Mouse (Mus musculus) heart, embryonic 12.5 days (tissue): ENCODE measurements around the gene Faim2. TPM values are rescaled to one million over a fixed set of nuclear protein-coding genes. Genes with fewer than 3 reads are reported as not detected.

Experiments used
- ATAC-seq: fragments of 200-750 bp; cut with Nextera tagmentation; 2 replicates; pipeline ENCODE4 v1.8.0; 2017; ENCODE audit warnings: moderate TSS enrichment, moderate library complexity; ENCODE audit not compliant: insufficient number of reproducible peaks, low FRiP score
- H3K27ac ChIP-seq: fragments of 300-500 bp; sonication (generic); 2 replicates; pipeline ENCODE4 v1.5.1; 2016; ENCODE audit warnings: mild to moderate bottlenecking, moderate library complexity; ENCODE audit not compliant: poor library complexity, severe bottlenecking
- H3K27me3 ChIP-seq: fragments of 300-500 bp; sonication (generic); replicated peaks from 2 replicates; pipeline ENCODE4 v1.6.1; 2016; ENCODE audit warnings: mild to moderate bottlenecking, moderate library complexity
- H3K36me3 ChIP-seq: fragments of 300-500 bp; sonication (generic); 2 replicates; pipeline ENCODE4 v1.6.1; 2016; ENCODE audit warnings: mild to moderate bottlenecking, moderate library complexity
- H3K4me1 ChIP-seq: fragments of 300-500 bp; sonication (generic); replicated peaks from 2 replicates; pipeline ENCODE4 v1.6.1; 2016; ENCODE audit warnings: mild to moderate bottlenecking
- H3K4me2 ChIP-seq: fragments of 300-500 bp; sonication (generic); 2 replicates; pipeline ENCODE4 v1.6.1; 2016; ENCODE audit warnings: mild to moderate bottlenecking, moderate library complexity
- H3K4me3 ChIP-seq: fragments of 300-500 bp; sonication (generic); 2 replicates; pipeline ENCODE4 v1.5.1; 2016; ENCODE audit warnings: mild to moderate bottlenecking
- H3K9ac ChIP-seq: fragments of 300-500 bp; sonication (generic); 2 replicates; pipeline ENCODE4 v1.6.1; 2016; ENCODE audit warnings: mild to moderate bottlenecking, moderate library complexity
- H3K9me3 ChIP-seq: fragments of 300-500 bp; sonication (generic); replicated peaks from 2 replicates; pipeline ENCODE4 v1.6.1; 2016; ENCODE audit warnings: mild to moderate bottlenecking, moderate library complexity
- WGBS: fragments of 180-500 bp; shearing (Covaris S2); methylation state at CpG from one replicate; pipeline ENCODE4 v1.1.7; 2016; 5-methylcytosine and 5-hydroxymethylcytosine counted together
- polyA plus RNA-seq: library from polyadenylated mRNA; unstranded; fragments of >200 nt; fragmentation: Nextera tagmentation; extraction: Ambion mirVana; gene quantifications from 2 replicates; pipeline ENCODE4 v1.2.1, GENCODE M21; 2016

Faim2 gene
- polyA plus RNA-seq, 1 experiment from 2014 or later, result 0.09 TPM

GRCm38 (mm10) chr15:99536889-99537862 is 9.2 kb upstream of the Faim2 start:
- Histone ChIP-seq H3K9ac (no peak overlapping the region), H3K9me3 (no peaks in the 10 kb centered on the region), H3K4me1 (0 out of 2 replicates have a peak, but pooled peaks cover 5% of the 10 kb centered on the region), H3K36me3 (no peaks in the 10 kb centered on the region), H3K27me3 (peaks cover 93% of the 10 kb centered on the region), H3K4me3 (no peak overlapping the region), H3K4me2 (no peak overlapping the region), H3K27ac (no peak overlapping the region)
- no peak; the same call in 1 of the 2 replicates for ATAC-seq
- 49% methylated on average over 11 of the region's 11 CpGs for WGBS

DNA sequence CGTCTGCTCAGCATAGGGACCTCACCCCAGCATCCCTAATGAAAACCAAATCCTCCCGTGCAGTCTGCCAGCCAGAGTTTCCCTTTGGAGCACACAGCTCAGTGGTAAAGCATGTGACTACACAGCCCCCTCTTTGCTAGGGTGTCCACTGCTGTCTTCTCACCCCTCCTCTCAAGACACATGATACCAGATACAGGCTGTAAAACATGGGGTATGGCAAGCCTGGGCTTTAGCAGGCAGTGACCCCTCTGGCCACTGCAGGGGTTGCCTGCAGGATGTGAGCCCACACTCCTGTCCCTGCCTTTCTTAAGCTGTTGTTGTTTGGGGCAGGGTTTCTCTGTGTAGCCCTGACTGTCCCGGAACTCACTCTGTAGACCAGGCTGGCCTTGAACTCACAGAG is 4.1 kb upstream of the Faim2 start:
- Histone ChIP-seq H3K4me1 (0 out of 2 replicates have a peak, but pooled peaks cover 5% of the 10 kb centered on the region), H3K4me3 (no peak overlapping the region), H3K9me3 (no peaks in the 10 kb centered on the region), H3K27ac (no peak overlapping the region), H3K27me3 (peaks cover 100% of the 10 kb centered on the region), H3K36me3 (no peaks in the 10 kb centered on the region), H3K9ac (no peak overlapping the region), H3K4me2 (no peak overlapping the region)
- WGBS, result 59% methylated on average over 3 of the region's 3 CpGs
- ATAC-seq, result no peak

DNA sequence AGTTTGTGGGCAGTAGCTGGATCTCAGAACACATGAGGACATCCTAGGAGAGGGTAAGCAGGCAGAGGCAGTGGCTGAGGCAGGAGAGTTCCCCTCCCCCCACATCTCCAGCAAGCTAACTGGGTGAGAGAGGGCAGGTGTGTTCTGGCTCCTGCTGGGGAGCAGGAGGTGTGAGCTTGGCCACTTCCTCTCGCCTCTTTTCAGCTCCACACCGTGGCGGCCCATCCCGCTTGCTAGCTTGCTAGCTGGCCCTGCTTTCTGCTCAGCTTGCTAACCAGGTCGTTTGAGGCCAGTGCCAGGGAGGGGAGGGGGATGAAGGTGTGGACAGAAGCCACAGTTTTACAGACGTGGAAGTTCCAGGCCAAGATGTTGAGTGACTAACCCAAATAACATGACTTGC is 3.2 kb upstream of the Faim2 start:
- H3K36me3 ChIP-seq, result no peaks in the 10 kb centered on the region
- no peak overlapping the region for H3K9ac ChIP-seq
- no peaks in the 10 kb centered on the region for H3K9me3 ChIP-seq
- H3K4me3 ChIP-seq, result no peak overlapping the region
- no peak for ATAC-seq
- peaks cover 100% of the 10 kb centered on the region for H3K27me3 ChIP-seq
- H3K4me2 ChIP-seq, result no peak overlapping the region
- 18% methylated on average over 6 of the region's 6 CpGs for WGBS
- no peak overlapping the region for H3K27ac ChIP-seq
- H3K4me1 ChIP-seq, result no peaks in the 10 kb centered on the region

DNA sequence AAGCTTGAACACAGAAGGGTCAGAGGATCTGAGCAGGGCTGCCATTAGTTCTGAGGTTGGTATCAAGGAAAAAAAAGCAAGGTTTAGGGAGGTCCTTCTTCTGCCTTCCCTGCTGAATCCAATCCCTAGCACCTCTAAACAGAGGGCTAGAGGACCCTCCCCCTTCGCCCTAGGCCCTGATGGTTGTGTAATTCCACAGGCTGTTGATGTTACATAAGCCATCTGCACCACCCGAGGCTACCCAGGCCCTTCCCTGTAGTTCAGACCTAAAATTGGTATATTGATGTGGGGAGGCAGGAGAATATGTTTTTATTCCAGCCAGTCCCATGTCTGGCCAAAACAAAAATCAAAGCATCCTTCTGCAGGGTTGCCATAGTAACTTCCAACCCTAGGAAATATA is 1.3 kb downstream of the Faim2 start:
- H3K4me3 ChIP-seq, result no peak overlapping the region
- H3K9me3 ChIP-seq, result no peaks in the 10 kb centered on the region
- no peaks in the 10 kb centered on the region for H3K4me1 ChIP-seq
- no peak overlapping the region for H3K9ac ChIP-seq
- H3K27ac ChIP-seq, result no peak overlapping the region
- peaks cover 98% of the 10 kb centered on the region for H3K27me3 ChIP-seq
- H3K4me2 ChIP-seq, result no peak overlapping the region
- no peak for ATAC-seq
- no peaks in the 10 kb centered on the region for H3K36me3 ChIP-seq
- 56% methylated on average over 2 of the region's 2 CpGs for WGBS

- Histone ChIP-seq H3K4me3 (no peak overlapping the region), H3K9me3 (no peaks in the 10 kb centered on the region), H3K4me1 (no peaks in the 10 kb centered on the region; the same call in 1 of the 2 replicates), H3K27me3 (peaks cover 97% of the 10 kb centered on the region), H3K4me2 (no peak overlapping the region), H3K9ac (no peak overlapping the region), H3K27ac (no peak overlapping the region), H3K36me3 (no peaks in the 10 kb centered on the region)
- no peak for ATAC-seq
- 49% methylated on average over 7 of the region's 7 CpGs for WGBS
These were observed 7.7 kb downstream of the Faim2 start for GRCm38 (mm10) chr15:99520306-99520705.

- Histone ChIP-seq H3K4me3 (no peak overlapping the region), H3K36me3 (no peaks in the 10 kb centered on the region), H3K4me2 (no peak overlapping the region), H3K4me1 (no peaks in the 10 kb centered on the region; the same call in 1 of the 2 replicates), H3K27me3 (peaks cover 99% of the 10 kb centered on the region), H3K9me3 (no peaks in the 10 kb centered on the region), H3K27ac (no peak overlapping the region), H3K9ac (no peak overlapping the region)
- ATAC-seq, result no peak
- 88% methylated on average over 9 of the region's 9 CpGs for WGBS
These were observed 8.3 kb downstream of the Faim2 start for GRCm38 (mm10) chr15:99519626-99520025.

GRCm38 (mm10) chr15:99517715-99518114 is 10.2 kb downstream of the Faim2 start:
- 57% methylated on average over 7 of the region's 7 CpGs for WGBS
- no peaks in the 10 kb centered on the region for H3K9me3 ChIP-seq
- no peaks in the 10 kb centered on the region; the same call in 1 of the 2 replicates for H3K4me1 ChIP-seq
- no peak overlapping the region for H3K27ac ChIP-seq
- H3K36me3 ChIP-seq, result no peaks in the 10 kb centered on the region
- H3K4me2 ChIP-seq, result no peak overlapping the region
- ATAC-seq, result no peak
- peaks cover 96% of the 10 kb centered on the region for H3K27me3 ChIP-seq
- H3K9ac ChIP-seq, result no peak overlapping the region
- no peak overlapping the region for H3K4me3 ChIP-seq

- H3K27me3 ChIP-seq, result peaks cover 96% of the 10 kb centered on the region
- 51% methylated on average over 8 of the region's 8 CpGs for WGBS
- no peak overlapping the region for H3K9ac ChIP-seq
- no peak overlapping the region for H3K27ac ChIP-seq
- no peaks in the 10 kb centered on the region; the same call in 1 of the 2 replicates for H3K4me1 ChIP-seq
- ATAC-seq, result no peak
- no peaks in the 10 kb centered on the region for H3K36me3 ChIP-seq
- H3K4me2 ChIP-seq, result no peak overlapping the region
- H3K9me3 ChIP-seq, result no peaks in the 10 kb centered on the region
- H3K4me3 ChIP-seq, result no peak overlapping the region
These were observed 11.2 kb downstream of the Faim2 start for GRCm38 (mm10) chr15:99516715-99517114.

DNA sequence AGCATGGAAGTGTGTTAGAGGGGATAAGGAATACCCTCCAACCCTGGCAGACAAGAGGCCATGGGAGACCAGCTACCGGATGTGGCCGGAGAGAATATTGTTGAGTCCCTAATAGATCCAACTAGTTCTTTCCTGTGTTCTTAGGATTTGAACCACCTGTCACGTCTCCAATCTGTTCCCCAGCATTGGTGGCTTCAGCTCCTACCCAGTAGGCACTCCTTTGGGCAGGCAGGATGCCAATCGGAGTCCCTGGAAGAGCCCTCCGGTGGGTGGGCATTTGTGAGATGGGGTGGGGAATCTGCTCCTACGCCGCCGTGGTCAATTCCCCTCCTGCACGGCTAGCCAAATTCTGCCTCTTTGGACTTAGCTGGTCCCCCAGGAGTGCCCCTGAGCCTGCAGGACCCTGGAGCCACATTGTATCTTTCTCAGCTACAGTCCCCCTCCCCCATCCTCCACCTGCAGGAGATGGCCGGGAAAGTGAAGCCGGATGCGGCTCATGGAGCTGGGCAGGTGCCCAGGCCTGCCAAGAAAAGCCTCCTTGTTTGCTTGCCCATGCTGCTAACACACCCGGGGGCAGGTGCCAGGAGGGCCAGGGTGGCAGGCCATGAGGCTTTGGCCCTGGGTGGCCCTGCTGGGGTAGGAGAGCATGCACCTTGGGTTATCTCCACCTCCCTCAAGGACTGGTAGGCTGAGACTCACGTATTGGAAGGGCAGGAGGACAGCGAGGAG is 16.0 kb downstream of the Faim2 start:
- WGBS, result 77% methylated on average over 15 of the region's 15 CpGs
- no peaks in the 10 kb centered on the region for H3K36me3 ChIP-seq

GRCm38 (mm10) chr15:99510621-99511020 is 17.3 kb downstream of the Faim2 start:
- no peak overlapping the region for H3K27ac ChIP-seq
- no peaks in the 10 kb centered on the region for H3K36me3 ChIP-seq
- H3K9ac ChIP-seq, result no peak overlapping the region
- H3K9me3 ChIP-seq, result no peaks in the 10 kb centered on the region
- no peak overlapping the region for H3K4me3 ChIP-seq
- H3K27me3 ChIP-seq, result peaks cover 88% of the 10 kb centered on the region
- 76% methylated on average over 3 of the region's 3 CpGs for WGBS
- peaks cover 10% of the 10 kb centered on the region for H3K4me1 ChIP-seq
- H3K4me2 ChIP-seq, result no peak overlapping the region
- ATAC-seq, result no peak

More for the DNA sequence above, 16.0 kb downstream of the Faim2 start:
- Histone ChIP-seq H3K27ac (no peak overlapping the region), H3K9ac (no peak overlapping the region), H3K4me3 (no peak overlapping the region), H3K4me1 (no peaks in the 10 kb centered on the region), H3K4me2 (no peak overlapping the region), H3K27me3 (peaks cover 90% of the 10 kb centered on the region), H3K9me3 (no peaks in the 10 kb centered on the region)
- no peak for ATAC-seq

DNA sequence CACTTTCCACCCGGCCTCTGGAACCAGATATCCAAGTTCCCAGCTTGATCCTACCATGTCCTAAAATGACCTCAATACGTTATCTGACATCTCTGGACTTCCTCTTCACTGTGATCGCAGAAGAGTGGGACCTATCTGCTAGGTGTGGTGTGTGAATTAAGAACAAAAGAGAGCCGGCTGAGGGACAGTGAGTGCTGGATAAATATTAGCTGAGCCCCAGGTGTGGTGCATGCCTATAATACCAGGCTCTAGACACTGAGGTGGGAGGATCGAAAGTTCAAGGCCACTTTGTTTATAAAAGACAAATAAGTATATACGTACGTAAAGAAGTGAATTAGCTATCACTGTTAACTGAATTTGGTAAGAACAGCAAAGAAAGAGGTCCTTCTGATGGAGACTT is 18.1 kb downstream of the Faim2 start:
- Histone ChIP-seq H3K27ac (no peak overlapping the region), H3K4me2 (no peak overlapping the region), H3K4me1 (peaks cover 18% of the 10 kb centered on the region), H3K27me3 (peaks cover 88% of the 10 kb centered on the region), H3K9ac (no peak overlapping the region), H3K9me3 (no peaks in the 10 kb centered on the region), H3K4me3 (no peak overlapping the region), H3K36me3 (no peaks in the 10 kb centered on the region)
- ATAC-seq, result no peak
- WGBS, result 69% methylated on average over 7 of the region's 7 CpGs
